Mouse (Mus musculus): Measurements from ENCODE around the gene Pnrc1. TPM values are rescaled to one million over a fixed set of nuclear protein-coding genes. Genes with fewer than 3 reads are reported as not detected.

The Pnrc1 gene
- polyA plus RNA-seq, 1 experiment from 2014 or later = 78.0 TPM

DNA sequence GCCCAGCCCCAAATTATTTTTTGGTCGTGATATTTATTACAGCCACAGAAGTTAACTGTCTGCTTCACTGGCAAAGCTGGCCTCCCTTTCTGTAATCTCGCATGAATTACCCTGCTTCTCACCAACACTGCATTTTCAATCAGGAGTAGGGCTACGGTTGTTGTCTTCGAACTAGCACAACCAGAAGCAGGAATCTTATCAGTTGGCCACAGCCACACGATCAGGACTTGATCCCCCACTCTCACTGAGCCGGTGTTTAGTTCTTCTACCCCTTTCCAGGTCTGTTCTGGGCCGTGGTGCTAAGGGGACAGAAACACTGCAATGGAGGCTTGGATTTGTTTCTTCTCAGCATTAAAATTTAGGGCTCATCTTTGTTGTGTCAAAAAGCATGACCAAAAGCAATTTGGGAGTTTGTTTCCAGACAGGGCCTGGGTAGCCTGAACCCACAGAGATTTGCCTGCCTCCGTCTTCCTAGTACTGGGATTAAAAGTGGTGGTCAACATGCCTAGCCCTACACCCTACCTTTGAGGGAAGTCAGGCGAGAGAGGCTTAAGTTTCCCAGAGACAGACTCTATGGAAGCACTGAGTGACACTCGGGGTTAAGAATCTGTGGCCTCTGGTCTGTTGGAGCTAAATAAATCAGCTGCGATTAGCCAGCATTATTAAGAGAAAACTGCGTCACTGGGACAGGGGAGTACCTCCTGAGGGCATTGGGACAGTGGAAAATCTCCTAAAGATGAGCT, 46.8 kb downstream of the Pnrc1 start:
- Histone ChIP-seq H3K27me3 (replicated peaks) (no peaks in the 10 kb centered on the region), H3K9me3 (no peaks in the 10 kb centered on the region), H3K27ac (no peak overlapping the region), H3K4me2 (replicated peaks) (no peak overlapping the region), H3K36me3 (no peaks in the 10 kb centered on the region; the same call in 1 of the 2 replicates), H3K9ac (no peak overlapping the region), H3K4me1 (replicated peaks) (peaks cover 4% of the 10 kb centered on the region), H3K4me3 (replicated peaks) (no peak overlapping the region)
- 78% methylated on average over 12 of the region's 12 CpGs for WGBS
- ATAC-seq = no peak

DNA sequence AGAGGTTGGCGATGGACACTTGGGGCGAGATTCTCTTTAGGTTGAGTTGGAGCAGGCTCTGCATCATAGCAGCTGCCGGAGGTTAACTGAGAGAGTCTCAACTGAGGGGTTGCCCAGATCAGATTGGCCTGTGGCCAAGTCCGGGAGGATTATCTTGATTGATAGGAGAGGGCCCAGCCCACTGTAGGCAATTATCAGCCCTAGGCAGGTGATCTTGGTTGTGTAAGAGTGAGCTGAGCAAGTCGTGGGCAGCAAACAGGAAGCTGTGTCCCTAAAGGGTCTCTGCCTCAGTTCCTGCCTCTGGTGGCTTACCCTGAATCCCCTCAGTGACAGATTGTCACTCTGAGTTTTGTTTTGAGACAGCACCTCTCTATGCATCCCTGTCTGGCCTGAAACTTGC, 47.4 kb downstream of the Pnrc1 start:
- peaks cover 4% of the 10 kb centered on the region for H3K4me1 ChIP-seq (replicated peaks)
- H3K27ac ChIP-seq = no peak overlapping the region
- H3K36me3 ChIP-seq = no peaks in the 10 kb centered on the region; the same call in 1 of the 2 replicates
- peak; percentile 31; the same call in 1 of the 2 replicates for ATAC-seq
- no peaks in the 10 kb centered on the region for H3K9me3 ChIP-seq
- no peak overlapping the region for H3K4me2 ChIP-seq (replicated peaks)
- no peaks in the 10 kb centered on the region for H3K27me3 ChIP-seq (replicated peaks)
- no peak overlapping the region for H3K4me3 ChIP-seq (replicated peaks)
- 48% methylated on average over 5 of the region's 5 CpGs for WGBS
- H3K9ac ChIP-seq = no peak overlapping the region

DNA sequence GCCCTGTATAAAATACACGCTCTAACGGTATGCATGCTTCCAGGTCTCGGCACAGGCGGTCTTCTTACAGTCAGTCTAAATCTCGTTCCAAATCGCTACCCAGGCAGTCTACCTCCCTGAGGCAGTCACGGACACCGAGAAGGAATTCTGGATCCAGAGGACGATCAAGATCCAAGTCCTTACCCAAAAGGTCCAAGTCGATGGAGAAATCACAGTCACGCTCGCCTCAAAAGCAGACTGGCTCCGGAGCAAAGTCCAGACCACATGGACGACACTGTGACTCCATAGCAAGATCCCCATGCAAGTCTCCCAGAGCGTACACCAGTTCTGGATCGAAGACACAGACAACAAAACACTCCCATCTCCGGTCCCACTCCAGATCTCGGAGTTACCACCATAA, 59.1 kb downstream of the Pnrc1 start:
- no peak overlapping the region for H3K27ac ChIP-seq
- no peak overlapping the region for H3K9ac ChIP-seq
- WGBS = 88% methylated on average over 18 of the region's 18 CpGs
- no peak overlapping the region for H3K4me3 ChIP-seq (replicated peaks)
- no peaks in the 10 kb centered on the region for H3K36me3 ChIP-seq
- no peak for ATAC-seq
- no peaks in the 10 kb centered on the region for H3K9me3 ChIP-seq
- no peaks in the 10 kb centered on the region for H3K4me1 ChIP-seq (replicated peaks)
- no peaks in the 10 kb centered on the region for H3K27me3 ChIP-seq (replicated peaks)
- H3K4me2 ChIP-seq (replicated peaks) = no peak overlapping the region

DNA sequence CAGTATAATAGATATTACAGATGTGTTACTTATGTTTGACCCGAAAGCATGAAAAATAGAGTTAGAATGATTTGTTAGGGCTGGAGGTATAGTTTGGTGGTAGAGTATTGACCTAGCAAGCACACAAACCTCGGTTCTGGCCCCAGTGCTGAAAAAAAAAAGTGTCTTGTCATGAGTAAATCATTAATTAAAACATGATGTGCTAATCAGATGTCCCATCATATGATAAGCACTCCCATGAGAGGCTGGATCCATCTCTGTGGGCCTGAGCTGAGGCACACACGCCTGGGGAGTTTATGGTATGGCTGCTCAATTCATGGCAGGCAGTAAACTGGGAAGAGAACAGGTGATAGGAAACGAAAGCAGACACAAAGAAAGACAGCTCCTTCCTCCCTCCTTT, 60.3 kb downstream of the Pnrc1 start:
- H3K9me3 ChIP-seq = no peaks in the 10 kb centered on the region
- no peaks in the 10 kb centered on the region for H3K4me1 ChIP-seq (replicated peaks)
- no peaks in the 10 kb centered on the region for H3K27me3 ChIP-seq (replicated peaks)
- H3K27ac ChIP-seq = no peak overlapping the region
- no peaks in the 10 kb centered on the region for H3K36me3 ChIP-seq
- WGBS = 74% methylated on average over 4 of the region's 4 CpGs
- ATAC-seq = no peak
- no peak overlapping the region for H3K4me2 ChIP-seq (replicated peaks)
- H3K9ac ChIP-seq = no peak overlapping the region
- H3K4me3 ChIP-seq (replicated peaks) = no peak overlapping the region

DNA sequence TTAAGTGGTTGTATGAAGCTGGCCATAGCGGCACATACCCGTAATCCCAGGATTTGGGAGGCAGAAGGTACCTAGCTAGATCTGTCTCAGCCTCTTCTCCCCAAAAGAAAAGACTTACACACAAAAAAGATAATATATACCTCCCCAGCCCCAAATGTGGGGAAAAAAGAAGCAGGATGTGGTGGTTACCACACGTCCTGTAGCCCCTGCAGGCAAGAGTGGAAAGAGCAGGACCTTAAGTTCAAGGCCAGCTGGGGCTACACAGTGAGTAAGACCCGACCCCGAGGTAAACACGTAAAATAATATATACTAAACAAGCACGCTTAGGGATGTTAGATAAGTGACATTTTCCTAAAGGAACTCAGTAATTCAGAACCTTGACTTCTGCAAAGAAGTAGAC, 62.8 kb downstream of the Pnrc1 start:
- H3K9me3 ChIP-seq = no peaks in the 10 kb centered on the region
- no peak overlapping the region for H3K27ac ChIP-seq
- H3K27me3 ChIP-seq (replicated peaks) = no peaks in the 10 kb centered on the region
- WGBS = 85% methylated on average over 7 of the region's 7 CpGs
- H3K9ac ChIP-seq = no peak overlapping the region
- H3K36me3 ChIP-seq = no peaks in the 10 kb centered on the region
- no peak overlapping the region for H3K4me3 ChIP-seq (replicated peaks)
- H3K4me2 ChIP-seq (replicated peaks) = no peak overlapping the region
- ATAC-seq = no peak
- H3K4me1 ChIP-seq (replicated peaks) = no peaks in the 10 kb centered on the region

DNA sequence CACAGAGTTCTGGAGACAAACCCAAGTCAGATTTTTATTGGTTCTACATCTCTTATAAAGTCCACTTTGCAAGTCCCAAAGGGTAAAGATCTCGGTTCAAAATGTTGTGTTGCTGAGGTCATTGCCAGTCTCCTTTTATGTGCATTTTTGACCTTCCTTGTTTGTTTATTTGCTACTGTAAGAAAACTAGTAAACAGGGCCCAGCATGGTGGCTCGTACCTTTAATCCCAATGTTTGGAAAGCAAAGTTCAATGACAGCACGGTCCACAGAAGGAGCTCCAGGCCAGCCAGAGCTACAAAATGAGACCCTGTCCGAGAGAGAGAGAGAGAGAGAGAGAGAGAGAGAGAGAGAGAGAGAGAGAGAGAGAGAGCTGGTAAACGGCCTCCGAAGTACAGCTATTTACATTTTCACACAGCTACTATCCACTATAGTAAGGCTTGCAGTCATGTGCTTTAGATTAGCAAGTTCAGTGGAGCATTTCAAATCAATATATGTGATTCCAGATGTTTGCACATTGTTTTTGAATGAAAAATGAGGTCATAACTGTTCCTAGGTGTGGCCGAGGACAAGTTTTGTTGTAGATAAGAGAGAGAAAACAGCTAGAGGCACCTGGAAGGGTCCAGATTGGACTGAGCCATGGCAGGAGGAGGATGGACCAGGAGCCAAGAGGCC, 65.8 kb downstream of the Pnrc1 start:
- WGBS = 42% methylated on average over 7 of the region's 7 CpGs
- H3K27me3 ChIP-seq (replicated peaks) = no peaks in the 10 kb centered on the region
- no peaks in the 10 kb centered on the region for H3K4me1 ChIP-seq (replicated peaks)
- H3K36me3 ChIP-seq = no peaks in the 10 kb centered on the region
- H3K4me2 ChIP-seq (replicated peaks) = no peak overlapping the region
- H3K27ac ChIP-seq = no peak overlapping the region
- no peak overlapping the region for H3K4me3 ChIP-seq (replicated peaks)
- ATAC-seq = peak; percentile 28; the same call in 1 of the 2 replicates
- H3K9ac ChIP-seq = no peak overlapping the region
- no peaks in the 10 kb centered on the region for H3K9me3 ChIP-seq

DNA sequence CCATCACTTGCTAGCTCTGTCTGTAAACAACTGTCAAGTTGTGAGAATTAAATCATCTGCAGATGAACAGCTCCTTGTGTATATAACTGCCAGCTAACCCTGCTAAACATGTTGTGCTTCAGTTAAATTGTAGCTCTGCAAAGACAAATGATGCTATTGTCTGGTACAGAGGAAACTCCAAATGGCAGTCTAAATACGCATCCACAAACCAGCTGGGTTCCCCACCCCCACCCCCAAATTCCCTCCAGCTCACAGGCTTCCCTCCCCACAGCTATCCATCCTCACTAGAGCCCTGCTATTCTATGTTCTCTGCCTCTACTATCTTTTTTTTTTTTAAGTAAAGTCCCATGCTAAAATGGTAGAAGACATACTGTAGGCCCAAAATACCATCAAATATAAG, 68.1 kb downstream of the Pnrc1 start:
- Histone ChIP-seq H3K36me3 (no peaks in the 10 kb centered on the region), H3K9ac (no peak overlapping the region), H3K4me1 (replicated peaks) (no peaks in the 10 kb centered on the region), H3K27me3 (replicated peaks) (no peaks in the 10 kb centered on the region), H3K4me3 (replicated peaks) (no peak overlapping the region), H3K27ac (no peak overlapping the region), H3K9me3 (no peaks in the 10 kb centered on the region), H3K4me2 (replicated peaks) (no peak overlapping the region)
- ATAC-seq = no peak
- 29% methylated on average over 1 of the region's 1 CpGs for WGBS

DNA sequence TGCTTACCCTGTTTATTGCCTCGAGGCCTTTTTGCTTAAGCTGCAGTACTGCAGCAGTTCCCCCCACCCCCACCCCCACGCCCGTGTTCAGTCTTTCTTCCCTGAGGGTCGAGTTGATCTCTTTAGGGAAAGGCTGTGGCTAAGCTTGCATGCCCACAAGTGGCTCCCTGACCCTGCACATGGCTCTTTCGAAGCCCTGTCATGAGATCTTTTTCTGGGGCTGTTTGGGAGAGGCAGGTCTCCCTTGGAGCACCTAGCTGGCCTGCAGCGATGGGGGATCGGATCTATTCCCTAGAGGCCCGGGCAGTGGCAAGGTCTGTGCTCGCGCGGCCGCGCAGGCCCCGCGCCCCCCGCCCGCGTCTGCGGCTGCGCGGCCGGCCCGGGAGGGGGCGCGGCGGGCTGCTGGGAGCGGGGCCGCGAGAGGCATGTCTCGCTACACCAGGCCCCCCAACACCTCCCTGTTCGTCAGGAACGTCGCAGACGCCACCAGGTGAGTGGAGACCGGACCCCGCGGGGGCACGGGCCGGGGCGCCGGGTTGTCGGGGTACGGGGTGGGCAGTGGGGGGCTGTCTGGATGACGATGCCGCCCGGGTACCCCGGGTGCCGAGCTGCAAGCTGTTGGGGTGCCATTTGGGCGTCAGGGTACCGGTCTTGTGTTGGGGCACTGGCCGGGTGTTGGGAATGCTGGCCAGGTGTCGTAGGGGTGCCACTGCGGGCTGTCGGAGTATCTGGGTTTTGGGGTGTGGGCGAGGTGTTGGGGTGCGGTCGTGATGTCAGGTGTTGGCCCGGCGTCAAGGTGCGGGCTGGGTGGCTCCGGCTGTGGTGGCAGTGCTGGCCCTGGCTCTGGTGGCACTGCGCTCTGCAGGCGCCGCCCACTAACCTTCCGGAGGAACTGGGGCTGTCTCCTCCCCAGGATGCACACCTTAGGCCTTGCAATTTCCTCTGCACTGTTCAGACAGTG, 80.8 kb downstream of the Pnrc1 start, which contains the start of gene Srsf12:
Gene Srsf12, plus strand, starts transcription at position 111 of the 961 bp plus-strand sequence.
- H3K9me3 ChIP-seq = no peaks in the 10 kb centered on the region
- H3K4me1 ChIP-seq (replicated peaks) = peaks cover 11% of the 10 kb centered on the region; the same call in 1 of the 2 replicates
- WGBS = 2% methylated on average over 64 of the region's 65 CpGs
- peak within 1 kb of the TSS; percentile 68 for H3K9ac ChIP-seq
- H3K27ac ChIP-seq = no peak within 1 kb of the TSS
- peak within 1 kb of the TSS; percentile 99 for H3K4me2 ChIP-seq (replicated peaks)
- H3K27me3 ChIP-seq (replicated peaks) = no peaks in the 10 kb centered on the region
- H3K36me3 ChIP-seq = no peaks in the 10 kb centered on the region
- ATAC-seq = peak; percentile 83
- peak within 1 kb of the TSS; percentile 64 for H3K4me3 ChIP-seq (replicated peaks)

DNA sequence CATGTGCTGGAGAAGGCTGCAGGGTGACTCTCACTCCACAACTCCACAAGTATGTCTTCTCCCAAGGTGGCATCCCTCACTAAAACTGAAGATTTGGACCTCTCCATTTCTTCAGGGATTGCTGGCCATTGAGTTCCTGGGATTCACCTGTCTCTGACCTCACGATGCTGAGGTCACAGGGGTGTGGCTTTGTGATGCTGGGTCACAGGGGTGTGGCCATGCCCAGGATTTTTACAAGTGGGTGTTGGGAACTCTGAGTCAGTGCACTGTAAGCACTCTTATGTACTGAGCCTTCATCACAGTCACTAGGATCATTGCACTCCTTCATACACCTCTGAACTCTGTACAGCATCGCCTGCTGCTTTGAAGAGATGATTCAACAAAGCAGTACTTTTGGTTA, 82.4 kb downstream of the Pnrc1 start:
- H3K9ac ChIP-seq = no peak overlapping the region
- H3K4me2 ChIP-seq (replicated peaks) = no peak overlapping the region
- no peaks in the 10 kb centered on the region for H3K9me3 ChIP-seq
- no peaks in the 10 kb centered on the region for H3K36me3 ChIP-seq
- H3K27ac ChIP-seq = no peak overlapping the region
- no peaks in the 10 kb centered on the region for H3K27me3 ChIP-seq (replicated peaks)
- H3K4me3 ChIP-seq (replicated peaks) = no peak overlapping the region
- 66% methylated on average over 2 of the region's 2 CpGs for WGBS
- no peak for ATAC-seq
- H3K4me1 ChIP-seq (replicated peaks) = peaks cover 11% of the 10 kb centered on the region; the same call in 1 of the 2 replicates

DNA sequence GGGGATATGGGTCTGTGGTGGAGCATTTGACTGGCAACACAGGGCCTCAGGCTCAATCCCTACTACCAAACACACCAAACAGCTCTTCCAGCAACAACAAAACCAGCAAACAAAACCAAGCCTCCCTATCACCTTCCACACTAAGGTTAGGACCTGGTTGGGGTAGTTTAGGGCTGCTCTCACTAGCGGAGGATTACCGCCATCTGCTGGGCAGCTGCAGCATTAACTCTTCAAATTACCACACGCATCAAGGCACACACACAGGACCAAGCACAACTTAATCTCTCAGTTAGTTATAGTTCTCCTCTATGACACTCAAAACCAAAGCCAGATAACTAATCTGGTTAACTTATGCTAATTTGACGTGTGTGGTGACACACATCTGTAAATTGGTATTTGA, 85.3 kb downstream of the Pnrc1 start:
- no peak; the same call in 1 of the 2 replicates for ATAC-seq
- Histone ChIP-seq H3K27ac (no peak overlapping the region), H3K4me3 (replicated peaks) (no peak overlapping the region), H3K9ac (no peak overlapping the region), H3K36me3 (no peaks in the 10 kb centered on the region), H3K27me3 (replicated peaks) (no peaks in the 10 kb centered on the region), H3K4me2 (replicated peaks) (no peak overlapping the region), H3K9me3 (no peaks in the 10 kb centered on the region), H3K4me1 (replicated peaks) (peaks cover 9% of the 10 kb centered on the region; the same call in 1 of the 2 replicates)
- WGBS = 14% methylated on average over 4 of the region's 4 CpGs

DNA sequence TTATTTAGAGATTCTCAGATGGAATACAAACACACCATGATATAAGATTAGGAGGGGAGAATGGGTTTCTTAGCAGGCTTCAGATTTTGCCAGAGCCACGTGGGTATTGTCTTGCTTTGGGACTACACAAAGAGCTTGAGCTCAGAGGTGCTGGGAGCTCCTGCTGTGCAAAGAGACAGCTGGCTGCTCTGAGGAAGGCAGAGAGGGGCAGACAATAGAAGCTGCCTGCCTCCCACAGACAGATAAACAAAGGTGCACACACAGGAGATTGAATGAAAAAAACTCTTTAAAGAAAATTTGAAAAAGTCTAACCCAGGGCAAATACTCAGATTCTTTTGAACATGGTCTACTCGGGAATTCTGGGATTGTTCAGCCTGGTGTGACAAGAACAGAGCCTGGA, 91.8 kb downstream of the Pnrc1 start:
- 19% methylated on average over 2 of the region's 2 CpGs for WGBS
- ATAC-seq = no peak
- no peaks in the 10 kb centered on the region for H3K9me3 ChIP-seq
- no peaks in the 10 kb centered on the region for H3K4me1 ChIP-seq (replicated peaks)
- no peak overlapping the region for H3K9ac ChIP-seq
- no peak overlapping the region for H3K4me3 ChIP-seq (replicated peaks)
- H3K27ac ChIP-seq = no peak overlapping the region
- H3K4me2 ChIP-seq (replicated peaks) = no peak overlapping the region
- H3K27me3 ChIP-seq (replicated peaks) = no peaks in the 10 kb centered on the region
- H3K36me3 ChIP-seq = no peaks in the 10 kb centered on the region

All from intestine, embryonic 15.5 days (tissue).